Mouse (Mus musculus): ENCODE results near the gene Rhbg. TPM values are rescaled to one million over a fixed set of nuclear protein-coding genes. Genes with fewer than 3 reads are reported as not detected.

Rhbg gene
- 0.49 and 0.53 TPM in 2 replicates for polyA plus RNA-seq (2012; rRNA removed)

DNA sequence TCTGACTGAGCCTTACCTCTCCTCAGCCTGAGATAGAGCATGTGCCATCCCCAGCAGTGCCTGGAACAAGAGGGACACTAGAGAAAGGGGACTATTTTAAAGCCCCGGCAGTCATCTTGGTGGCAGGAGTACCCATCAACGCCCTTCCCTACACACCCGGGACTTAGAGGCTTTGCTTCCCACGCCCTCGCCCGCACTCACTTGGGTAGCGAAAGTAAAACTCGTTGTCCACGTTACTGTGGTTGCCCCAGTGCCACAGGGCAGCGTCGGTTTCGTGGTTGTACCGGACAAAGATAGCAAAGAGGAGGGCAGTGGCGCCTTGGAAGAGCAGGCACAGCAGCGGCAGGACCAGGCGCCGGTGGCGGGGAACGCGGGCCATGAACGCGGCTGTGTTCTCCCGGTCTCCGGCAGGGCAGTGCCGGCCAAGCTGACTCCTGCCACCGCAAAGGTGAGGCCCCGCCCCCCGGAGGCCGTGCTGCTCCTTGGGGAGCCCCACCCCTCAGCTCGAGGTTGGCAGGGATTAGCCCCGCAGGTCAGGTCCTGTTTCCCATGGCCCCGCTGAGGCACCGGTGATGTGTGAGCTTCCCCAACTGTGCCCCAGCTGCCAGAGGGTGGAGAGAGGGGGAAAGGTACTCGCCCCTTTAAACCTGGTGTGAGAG lies at the start of gene Rhbg:
Gene Rhbg, minus strand, starts transcription at position 442 of the 659 bp plus-strand sequence.

DNA sequence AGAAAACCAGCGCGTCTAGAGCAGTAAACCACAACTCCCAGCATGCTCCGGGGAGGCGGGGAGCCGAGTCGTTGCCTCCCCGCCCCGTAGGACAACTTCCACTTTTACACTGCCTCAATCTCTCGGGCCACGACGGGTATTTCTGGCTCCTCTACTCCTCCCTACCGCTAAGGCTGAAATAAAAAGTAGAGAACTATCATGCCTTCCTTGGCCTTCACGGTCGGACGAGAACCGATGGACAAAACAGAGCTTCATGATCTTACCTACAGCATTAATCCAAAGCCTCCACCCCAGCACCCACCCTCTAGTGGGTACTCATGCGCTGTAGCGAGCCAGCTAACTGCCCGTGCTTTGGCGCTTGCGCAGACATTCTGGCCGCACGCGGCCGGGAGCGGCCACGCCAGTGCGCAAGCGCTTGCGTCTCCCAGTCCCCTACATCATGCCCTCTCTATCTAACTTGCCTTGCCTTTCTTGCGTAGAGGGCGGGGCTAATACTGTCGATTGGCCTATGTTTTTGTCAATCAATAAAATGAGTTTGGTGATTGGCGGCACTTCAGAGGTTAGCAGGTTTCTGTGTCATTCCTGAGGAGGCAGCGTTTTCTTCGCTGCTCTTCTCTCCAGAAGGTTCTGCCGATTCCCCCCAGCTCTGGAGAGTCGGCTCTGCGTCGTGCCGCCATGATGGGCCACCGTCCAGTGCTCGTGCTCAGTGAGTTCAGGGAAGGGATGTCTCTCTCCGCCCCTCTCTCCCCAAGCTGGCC lies 42.2 kb upstream of the Rhbg start, which contains the start of the genes Tsacc and Cct3:
Gene Tsacc, minus strand, starts transcription at position 439 of the 758 bp plus-strand sequence.
Gene Cct3, plus strand, starts transcription at position 556 of the 758 bp plus-strand sequence.

DNA sequence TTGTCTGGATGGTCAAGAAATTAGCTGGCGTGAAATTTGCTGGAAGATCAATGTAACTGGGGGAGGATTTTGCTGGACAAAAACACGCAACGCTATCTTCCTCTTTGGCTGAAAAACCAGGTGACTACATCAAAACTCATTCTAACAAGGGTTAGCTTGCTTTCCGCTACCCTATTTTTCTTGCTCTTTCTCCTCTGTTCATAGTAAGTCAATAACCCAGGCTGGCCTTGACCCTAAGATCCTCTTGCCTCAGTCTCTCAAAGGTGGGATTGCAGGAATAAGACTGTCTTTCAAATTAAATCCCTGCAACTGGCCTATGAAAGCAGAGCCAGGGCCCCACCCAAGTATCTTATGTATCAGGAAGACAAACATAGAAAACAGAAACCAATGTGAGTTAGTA lies 32.6 kb upstream of the Rhbg start, which contains the start of gene Gm38392:
Gene Gm38392, minus strand, starts transcription at position 101 of the 400 bp plus-strand sequence.

Other genes with a start within 250 kb of the Rhbg start
- 0.24 and 0.36 TPM in 2 replicates for gene Hapln2, start 227.1 kb downstream of the Rhbg start, polyA plus RNA-seq (2012; rRNA removed)
- gene Gpatch4, start 211.6 kb downstream of the Rhbg start, polyA plus RNA-seq (2012; rRNA removed) = 22.8 and 45.2 TPM in 2 replicates
- 59.9 and 77.1 TPM in 2 replicates for gene Naxe, start 196.2 kb downstream of the Rhbg start, polyA plus RNA-seq (2012; rRNA removed)
- not detected in 2 replicates for gene Ttc24, start 176.4 kb downstream of the Rhbg start, polyA plus RNA-seq (2012; rRNA removed)
- 23.1 and 28.6 TPM in 2 replicates for gene Iqgap3, start 172.7 kb downstream of the Rhbg start, polyA plus RNA-seq (2012; rRNA removed)
- gene Mef2d, start 112.3 kb downstream of the Rhbg start, polyA plus RNA-seq (2012; rRNA removed) = 22.3 and 32.4 TPM in 2 replicates
- 0.15 and 0.20 TPM in 2 replicates for gene Gm38392, start 32.5 kb upstream of the Rhbg start, polyA plus RNA-seq (2012; rRNA removed)
- 3.8 and 6.7 TPM in 2 replicates for gene Tsacc, start 42.3 kb upstream of the Rhbg start, polyA plus RNA-seq (2012; rRNA removed)
- gene Cct3, start 42.4 kb upstream of the Rhbg start, polyA plus RNA-seq (2012; rRNA removed) = 479 and 533 TPM in 2 replicates
- gene Glmp, start 70.3 kb upstream of the Rhbg start, polyA plus RNA-seq (2012; rRNA removed) = 55.2 and 76.1 TPM in 2 replicates
- gene Tmem79, start 81.4 kb upstream of the Rhbg start, polyA plus RNA-seq (2012; rRNA removed) = 2.0 TPM in 2 replicates
- 111 and 112 TPM in 2 replicates for gene Smg5, start 81.6 kb upstream of the Rhbg start, polyA plus RNA-seq (2012; rRNA removed)
- gene Paqr6, start 109.9 kb upstream of the Rhbg start, polyA plus RNA-seq (2012; rRNA removed) = 1.4 and 1.9 TPM in 2 replicates
- gene Bglap3, start 118.0 kb upstream of the Rhbg start, polyA plus RNA-seq (2012; rRNA removed) = 0.06 and 0.25 TPM in 2 replicates
- not detected in 2 replicates for gene Bglap2, start 124.0 kb upstream of the Rhbg start, polyA plus RNA-seq (2012; rRNA removed)
- 0.20 and 1.0 TPM in 2 replicates for gene Bglap, start 129.8 kb upstream of the Rhbg start, polyA plus RNA-seq (2012; rRNA removed)
- gene Pmf1, start 155.6 kb upstream of the Rhbg start, polyA plus RNA-seq (2012; rRNA removed) = 105 and 106 TPM in 2 replicates
- 16.7 and 19.8 TPM in 2 replicates for gene Slc25a44, start 170.4 kb upstream of the Rhbg start, polyA plus RNA-seq (2012; rRNA removed)
- gene Sema4a, start 206.5 kb upstream of the Rhbg start, polyA plus RNA-seq (2012; rRNA removed) = 10.6 and 14.6 TPM in 2 replicates

Data from central nervous system, embryonic 11.5 days (tissue).